Mouse (Mus musculus): ENCODE measurements at regions not wholly inside any gene's neighbourhood (a gene's known extent, or its start where the extent isn't known, plus 50 kb on each side); places are given as distances from the start of the nearest gene placed in this dataset.

GRCm38 (mm10) chr7:129979337-129979736 lies 387.7 kb downstream of the Wdr11 start:
- in situ Hi-C loops (cut with MseI, MboI): no loop called here

- in situ Hi-C loops (cut with MseI, MboI): no loop called here
These were observed 388.8 kb downstream of the Wdr11 start for GRCm38 (mm10) chr7:129980501-129980900.

- in situ Hi-C loops (cut with MseI, MboI): no loop called here
These were observed 390.7 kb downstream of the Wdr11 start for GRCm38 (mm10) chr7:129982411-129982810.

- in situ Hi-C loops (cut with MseI, MboI): no loop called here
These were observed 392.0 kb downstream of the Wdr11 start for GRCm38 (mm10) chr7:129983601-129984120.

GRCm38 (mm10) chr7:129984367-129984766 lies 392.7 kb downstream of the Wdr11 start:
- in situ Hi-C loops (cut with MseI, MboI): no loop called here

GRCm38 (mm10) chr7:129987119-129987665 lies 395.5 kb downstream of the Wdr11 start:
- in situ Hi-C loops (cut with MseI, MboI): no loop called here

GRCm38 (mm10) chr7:129987713-129988112 lies 396.1 kb downstream of the Wdr11 start:
- in situ Hi-C loops (cut with MseI, MboI): no loop called here

- in situ Hi-C loops (cut with MseI, MboI): no loop called here
These were observed 402.0 kb downstream of the Wdr11 start for GRCm38 (mm10) chr7:129993446-129994223.

- in situ Hi-C loops (cut with MseI, MboI): no loop called here
These were observed 403.9 kb downstream of the Wdr11 start for GRCm38 (mm10) chr7:129995529-129995928.

GRCm38 (mm10) chr7:130001064-130001463 lies 409.4 kb downstream of the Wdr11 start:
- in situ Hi-C loops (cut with MseI, MboI): no loop called here

- in situ Hi-C loops (cut with MseI, MboI): no loop called here
These were observed 410.3 kb downstream of the Wdr11 start for GRCm38 (mm10) chr7:130002002-130002401.

GRCm38 (mm10) chr7:130005406-130005805 lies 413.7 kb downstream of the Wdr11 start:
- in situ Hi-C loops (cut with MseI, MboI): no loop called here

GRCm38 (mm10) chr7:130007993-130008583 lies 416.4 kb downstream of the Wdr11 start:
- in situ Hi-C loops (cut with MseI, MboI): no loop called here

- in situ Hi-C loops (cut with MseI, MboI): no loop called here
These were observed 417.1 kb downstream of the Wdr11 start for GRCm38 (mm10) chr7:130008591-130009418.

- in situ Hi-C loops (cut with MseI, MboI): no loop called here
These were observed 420.4 kb downstream of the Wdr11 start for GRCm38 (mm10) chr7:130012067-130012466.

- in situ Hi-C loops (cut with MseI, MboI): no loop called here
These were observed 421.4 kb downstream of the Wdr11 start for GRCm38 (mm10) chr7:130013109-130013508.

GRCm38 (mm10) chr7:130014609-130015008 lies 422.9 kb downstream of the Wdr11 start:
- in situ Hi-C loops (cut with MseI, MboI): no loop called here

GRCm38 (mm10) chr7:130015375-130016014 lies 423.8 kb downstream of the Wdr11 start:
- in situ Hi-C loops (cut with MseI, MboI): no loop called here

GRCm38 (mm10) chr7:130016015-130016874 lies 424.6 kb downstream of the Wdr11 start:
- in situ Hi-C loops (cut with MseI, MboI): no loop called here

- in situ Hi-C loops (cut with MseI, MboI): no loop called here
These were observed 427.2 kb downstream of the Wdr11 start for GRCm38 (mm10) chr7:130018891-130019290.
